Mouse (Mus musculus) heart, adult 18-20 months (tissue): ENCODE results near the gene Supv3l1. TPM values are rescaled to one million over a fixed set of nuclear protein-coding genes. Genes with fewer than 3 reads are reported as not detected.
"Not testable (repeated sequence)": the region's sequence is repeated elsewhere in the genome, so short reads cannot be mapped to it uniquely, and the experiment has no call there.

Source experiments
- DNase-seq, 2 experiments: peaks; one replicate each; pipeline ENCODE4 v3.0.0; 2021 to 2022; ENCODE audit warnings: mixed read lengths in 1 of 2
- long read RNA-seq, 2 experiments: library from polyadenylated mRNA; stranded (forward); transcript quantifications; one replicate each; pipeline ENCODE4 v2.0.0; 2021
- total RNA-seq, 2 experiments: library from RNA; stranded (reverse); gene quantifications; 2 replicates each; pipeline ENCODE4 v1.2.3; 2021

The Supv3l1 gene
- total RNA-seq = 10 to 100 TPM; 37.2 to 40.7 TPM
- long read RNA-seq, experiment 1, transcript Supv3l1-201 (15 exons, 2,604 nt) = major isoform, 23 of 42 reads
- long read RNA-seq, experiment 1, partial matches to known transcripts = 1 of 42 reads
- long read RNA-seq, experiment 1, other reads (novel, unspliced or antisense) = 17 of 42 reads
- long read RNA-seq, experiment 2, transcript Supv3l1-201 (15 exons, 2,604 nt) = major isoform, 14 of 24 reads
- long read RNA-seq, experiment 2, partial matches to known transcripts = 1 of 24 reads
- long read RNA-seq, experiment 2, other reads (novel, unspliced or antisense) = 9 of 24 reads

DNA sequence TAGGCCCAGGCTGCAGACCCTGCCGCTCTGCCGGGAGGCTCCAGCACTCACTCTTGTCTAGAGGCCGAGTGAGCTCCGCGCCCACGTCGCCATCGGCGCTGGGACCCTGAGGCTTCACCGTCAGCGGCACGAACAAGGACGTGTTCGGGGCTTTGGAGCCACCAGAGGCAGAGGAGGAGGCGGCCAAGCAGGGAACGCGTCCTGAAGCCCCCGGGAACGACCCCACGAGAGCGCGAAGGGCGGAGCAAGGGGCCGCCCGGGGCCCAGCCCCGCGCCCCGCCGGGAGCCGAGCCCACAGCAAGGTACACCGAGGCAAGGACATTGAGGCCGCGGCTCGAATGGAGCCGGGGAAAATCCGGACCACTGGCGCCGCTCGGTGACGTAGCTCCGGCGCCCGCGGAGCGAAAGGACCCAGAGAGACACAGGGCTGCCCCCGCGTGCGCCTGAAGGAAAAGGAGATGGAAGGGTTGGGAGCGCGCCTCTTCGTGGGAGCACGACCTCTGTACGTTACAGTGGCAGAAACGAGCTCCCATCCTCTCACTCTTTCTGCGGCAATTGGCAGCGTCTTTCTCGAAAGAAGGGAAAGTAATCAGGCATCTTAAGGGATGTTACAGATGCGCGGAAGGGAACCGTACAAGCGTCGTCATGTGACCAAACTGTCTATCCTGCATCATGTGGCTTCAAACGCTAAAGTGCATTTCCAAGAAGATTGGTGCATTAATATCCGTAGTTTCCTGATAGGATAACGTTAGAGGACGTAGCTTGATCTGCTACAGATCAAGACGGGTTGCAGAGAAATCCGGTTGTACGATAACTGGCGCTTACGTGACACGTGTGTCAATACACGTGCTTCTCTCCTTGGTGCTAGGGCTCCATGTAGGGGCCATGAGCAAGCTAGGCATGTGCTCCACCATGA is at the start of gene Supv3l1, which contains the start of gene 4930507D05Rik:
TSS of gene Supv3l1 (minus strand) at position 375 of the 916 bp plus-strand sequence.
TSS of gene 4930507D05Rik (plus strand) at position 126 of the 916 bp plus-strand sequence.
- peak; percentile 88 to 98 for DNase-seq

DNA sequence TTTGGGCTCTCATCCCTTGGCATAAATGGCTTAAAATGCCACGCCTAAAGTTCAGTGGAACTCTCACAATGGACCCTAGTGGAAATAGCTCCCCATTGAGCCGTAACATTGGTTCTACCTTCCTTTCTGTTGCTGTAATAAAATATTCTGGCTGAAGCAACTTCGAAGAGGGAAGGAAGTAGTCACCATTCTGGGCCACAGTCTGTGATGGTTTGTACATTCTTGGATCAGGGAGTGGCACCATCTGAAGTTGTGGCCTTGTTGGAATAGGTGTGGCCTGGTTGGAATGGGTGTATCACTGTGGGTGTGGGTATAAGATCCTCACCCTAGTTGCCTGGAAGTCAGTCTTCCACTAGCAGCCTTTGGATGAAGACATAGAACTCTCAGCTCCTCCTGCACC is 42.1 kb upstream of the Supv3l1 start:
- not testable (repeated sequence) for DNase-seq

DNA sequence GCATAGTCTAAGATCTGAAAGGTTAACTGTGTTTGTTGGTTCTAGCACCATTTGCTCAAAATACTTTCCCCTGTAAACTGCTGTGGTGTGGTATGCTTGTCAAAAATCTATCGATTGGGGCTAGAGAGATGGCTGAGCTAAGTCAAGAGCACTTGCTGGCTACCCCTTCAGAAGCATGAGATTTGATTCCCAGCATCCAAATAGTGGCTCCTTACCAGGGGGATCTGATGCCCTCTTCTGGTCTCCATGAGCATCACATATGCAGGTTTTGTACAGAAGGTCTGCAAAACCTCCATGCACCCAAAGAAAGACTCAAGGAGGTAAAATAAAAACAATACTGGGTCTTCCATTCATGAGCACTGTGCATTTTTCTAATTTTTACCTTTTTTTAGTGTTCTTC is 38.7 kb upstream of the Supv3l1 start:
- peak; percentile 61 to 72 for DNase-seq

DNA sequence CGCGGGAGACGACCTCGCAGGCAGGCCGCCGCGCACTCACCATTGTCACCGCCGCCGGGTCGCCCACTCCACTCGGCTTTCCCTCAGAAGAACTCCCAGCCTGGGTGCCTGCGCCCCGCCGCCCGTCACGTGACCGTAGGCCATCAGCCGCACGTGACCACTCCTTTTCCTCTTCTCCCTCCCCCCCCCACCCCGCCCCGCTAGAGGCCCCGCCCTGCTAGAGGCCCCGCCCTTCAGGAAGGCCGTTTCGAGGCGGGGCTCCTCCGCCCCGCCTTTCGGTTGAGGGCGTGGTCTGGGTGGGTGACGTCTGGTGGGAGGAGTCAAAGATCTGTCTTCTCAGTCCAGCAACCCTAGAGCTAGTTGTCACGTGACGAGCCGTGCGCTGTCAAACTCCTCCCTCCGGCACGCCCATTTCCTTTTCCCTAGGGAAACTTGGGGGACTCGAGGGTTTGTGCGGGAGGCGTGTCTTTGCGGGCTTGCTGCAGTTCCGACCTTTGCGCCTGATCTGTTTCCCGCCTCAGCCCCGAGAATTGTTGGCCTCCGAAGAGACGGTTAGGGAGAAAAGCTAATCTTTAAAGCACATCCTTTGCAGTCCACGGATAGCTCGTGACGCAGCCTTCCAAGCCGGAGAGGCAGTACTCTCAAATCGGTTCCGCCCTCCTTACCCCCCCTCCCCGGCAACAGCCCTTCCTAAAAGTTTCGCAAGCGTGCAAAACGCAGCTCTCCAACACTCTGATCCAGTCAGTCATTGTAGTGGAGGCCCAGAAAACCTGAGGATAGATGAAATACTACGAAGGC is 37.3 kb upstream of the Supv3l1 start, which contains the start of gene Vps26a:
TSS of gene Vps26a (minus strand) at position 188 of the 798 bp plus-strand sequence.
- DNase-seq = peak; percentile 100

DNA sequence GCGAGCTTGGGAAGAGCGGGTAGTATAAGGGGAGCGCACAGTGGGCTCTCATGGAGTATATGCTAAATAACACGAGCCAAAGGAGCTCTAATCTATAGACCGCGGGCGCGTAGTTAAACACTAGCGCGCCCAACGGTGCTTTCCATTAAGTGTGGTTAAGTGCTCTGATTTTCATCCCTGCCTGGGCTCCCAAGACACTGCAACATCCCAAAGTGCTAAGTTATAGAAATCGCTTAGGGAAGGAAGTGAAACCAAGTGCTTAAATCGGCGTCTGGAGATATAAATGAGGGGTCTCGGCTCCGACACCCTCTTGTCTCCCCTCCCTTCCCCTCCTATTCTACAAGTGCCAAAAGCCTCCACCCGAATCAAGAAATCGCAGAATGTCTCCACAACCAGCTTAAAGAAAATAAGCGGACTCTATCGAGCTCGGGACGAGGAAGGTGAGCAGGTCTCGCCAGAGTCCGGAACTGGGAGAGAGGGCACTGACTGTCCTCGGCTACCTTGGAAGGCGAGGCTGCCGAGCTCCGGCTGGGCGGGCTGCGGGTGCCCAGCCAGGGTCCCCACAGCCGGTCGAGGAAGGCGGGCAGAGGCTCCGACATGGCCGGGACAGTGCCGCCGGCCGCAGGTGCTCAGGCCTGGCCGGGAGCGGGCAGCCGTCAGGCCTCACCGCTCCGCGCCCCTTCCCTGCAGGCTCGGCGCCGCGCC is 36.5 kb upstream of the Supv3l1 start:
- peak in 1 of 2 experiments; percentile 68 for DNase-seq

DNA sequence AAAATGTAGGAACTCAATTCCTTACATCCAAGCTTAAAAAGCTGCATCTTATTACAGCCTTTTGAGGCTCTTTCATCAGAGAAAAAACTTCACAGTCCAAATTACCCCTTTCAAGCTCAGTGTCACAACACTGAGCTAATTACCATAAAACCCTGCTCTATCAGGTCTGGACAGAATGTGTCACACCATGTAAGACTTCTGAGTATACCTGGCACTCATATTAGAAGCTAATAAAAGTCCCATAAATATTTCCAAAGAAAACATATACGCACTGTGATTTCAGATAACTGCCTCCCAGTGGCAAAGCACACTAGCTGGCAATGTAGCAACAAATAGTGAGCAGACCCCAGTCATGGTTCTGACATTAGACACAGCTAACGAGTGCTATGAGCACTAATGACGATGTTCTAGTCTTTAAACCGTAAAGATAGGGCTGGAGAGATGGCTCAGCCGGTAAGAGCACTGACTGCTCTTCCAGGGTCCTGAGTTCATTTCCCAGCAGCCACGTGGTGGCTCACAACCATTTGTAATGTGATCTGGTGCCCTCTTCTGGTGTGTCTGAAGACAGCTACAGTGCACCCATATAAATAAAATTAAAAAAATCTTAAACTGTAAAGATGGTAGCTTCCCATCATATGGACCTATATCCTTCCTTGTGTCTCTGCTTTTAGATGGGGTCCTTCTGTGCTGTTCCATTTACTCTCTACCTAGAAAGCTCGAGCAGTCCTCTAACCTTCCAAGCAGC is 31.7 kb upstream of the Supv3l1 start:
- DNase-seq = no peak

DNA sequence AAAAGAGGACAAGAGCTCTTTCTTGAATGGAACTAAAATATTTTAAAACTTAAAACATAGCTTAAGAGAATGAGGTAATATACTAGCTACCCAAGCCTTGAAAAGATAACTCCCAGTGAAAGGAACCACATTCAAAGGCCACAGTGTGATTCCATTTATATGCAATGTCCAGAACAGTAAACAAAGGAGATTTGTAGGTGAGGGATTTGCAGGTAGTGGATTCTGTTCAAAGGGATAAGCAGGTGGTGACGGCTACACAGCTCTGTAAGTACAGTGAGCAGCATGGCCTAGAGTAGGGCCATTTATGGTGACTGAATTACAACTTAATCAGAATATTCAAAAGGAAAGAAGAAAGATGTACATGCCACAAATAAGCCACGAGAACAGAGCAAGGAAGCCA is 27.4 kb upstream of the Supv3l1 start:
- DNase-seq = no peak

DNA sequence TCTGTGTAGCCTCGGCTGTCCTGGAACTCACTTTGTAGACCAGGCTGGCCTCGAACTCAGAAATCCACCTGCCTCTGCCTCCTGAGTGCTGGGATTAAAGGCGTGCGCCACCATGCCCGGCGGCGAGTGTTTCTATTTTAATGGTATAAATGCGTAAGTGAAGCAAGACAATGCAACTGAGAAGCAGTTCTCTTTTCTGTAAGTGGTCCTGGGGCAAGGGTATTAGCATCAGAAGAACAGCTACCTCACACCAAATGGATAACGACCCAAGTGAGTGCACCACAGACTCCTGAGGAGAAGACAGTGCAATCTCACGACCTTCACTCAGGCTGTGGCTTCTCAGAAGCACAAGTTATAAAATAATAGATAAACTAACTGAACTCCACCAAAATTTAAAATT is 25.4 kb upstream of the Supv3l1 start:
- no peak for DNase-seq

DNA sequence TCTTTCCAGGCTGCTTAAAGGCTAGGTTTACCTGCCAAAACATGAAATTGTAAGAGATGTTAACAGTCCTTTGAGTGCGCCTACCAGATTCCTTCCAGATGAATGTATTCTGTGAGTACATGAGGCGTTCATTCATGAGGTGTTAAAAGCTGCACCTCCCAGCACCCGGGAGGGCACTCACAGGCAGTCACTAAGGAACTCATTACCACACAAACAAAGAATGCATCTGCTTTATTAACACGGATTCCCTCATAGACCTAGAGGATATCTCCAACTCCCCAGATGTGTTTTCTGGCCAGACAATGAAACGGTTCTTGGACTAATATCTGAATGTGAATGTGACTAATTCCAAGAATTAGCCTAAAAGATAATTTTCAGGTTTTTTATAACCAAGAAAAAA is 21.6 kb upstream of the Supv3l1 start:
- DNase-seq = no peak

DNA sequence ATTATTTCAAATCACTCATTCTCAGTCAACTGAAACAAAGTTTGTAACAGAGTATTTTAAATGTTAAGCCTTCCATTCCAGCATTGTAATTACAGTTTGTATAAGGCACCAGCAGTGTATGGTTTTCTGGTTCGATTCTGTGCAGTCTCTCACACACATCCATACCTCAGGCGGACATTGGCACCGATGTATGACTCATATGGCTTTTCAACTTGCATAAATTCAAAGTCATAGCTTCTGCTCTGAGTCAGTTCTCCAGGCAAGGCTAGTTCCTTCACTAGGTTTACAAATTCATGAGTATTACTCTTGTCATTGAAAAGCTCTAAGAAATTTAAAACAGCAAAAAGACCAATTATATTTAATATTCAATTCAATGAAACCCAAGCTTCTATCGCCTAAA is 20.2 kb upstream of the Supv3l1 start:
- no peak for DNase-seq

DNA sequence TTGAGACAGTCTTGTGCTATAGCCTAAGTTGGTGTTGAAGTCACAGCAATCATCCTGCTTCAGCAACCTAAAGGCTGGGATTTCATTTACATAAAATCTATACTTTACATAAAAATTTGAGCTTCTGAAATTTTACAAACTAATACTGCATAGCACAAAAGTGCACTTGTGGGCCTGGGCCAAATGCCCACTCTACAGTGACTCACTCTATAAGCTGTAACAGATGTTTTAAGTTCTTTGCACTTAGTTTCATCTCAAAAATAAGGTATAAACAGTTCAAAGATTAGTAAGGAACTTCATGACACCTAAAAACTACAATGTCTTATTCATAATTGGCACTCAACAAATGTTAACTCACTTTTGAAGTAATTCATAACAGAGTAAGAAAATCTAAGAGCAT is 11.8 kb upstream of the Supv3l1 start:
- no peak for DNase-seq

DNA sequence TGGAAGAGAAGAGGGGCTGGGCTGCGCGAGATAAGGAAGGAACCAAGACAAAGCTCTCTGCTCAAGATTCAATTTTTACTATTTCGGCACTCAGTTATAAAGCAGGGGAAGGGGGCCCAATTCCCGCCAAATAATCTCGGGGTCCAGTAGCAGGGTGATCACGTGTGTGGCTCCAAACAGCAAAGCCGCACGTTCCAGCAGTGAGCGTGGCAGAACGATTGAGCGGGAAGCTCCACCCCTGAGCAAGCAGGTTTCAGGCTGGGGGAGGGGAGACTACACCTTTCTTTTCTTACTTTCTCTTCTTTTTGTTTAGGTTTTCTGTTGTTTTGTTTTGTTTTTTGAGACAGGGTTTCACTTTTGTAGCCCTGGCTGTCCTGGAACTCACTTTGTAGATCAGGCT is 2.5 kb upstream of the Supv3l1 start:
- DNase-seq = not testable (repeated sequence)

DNA sequence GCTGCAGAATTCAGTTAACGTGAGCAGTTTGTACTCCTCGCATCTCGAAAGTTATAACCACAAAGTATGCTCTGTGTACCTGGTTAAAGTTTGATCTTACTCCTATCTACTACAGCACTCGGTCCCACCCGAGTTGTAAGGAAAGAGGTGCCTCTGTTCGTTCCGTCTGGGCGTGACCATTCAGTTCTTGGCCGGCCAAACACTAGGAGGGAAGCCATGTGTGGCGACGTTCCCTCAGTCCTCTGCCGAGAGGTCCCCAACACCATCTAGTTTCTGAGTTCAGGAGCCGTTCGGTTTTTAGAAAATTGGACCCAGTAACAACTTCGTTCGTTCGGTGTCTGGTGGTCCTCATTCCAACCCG is 722 bp upstream of the Supv3l1 start:
- DNase-seq = no peak

DNA sequence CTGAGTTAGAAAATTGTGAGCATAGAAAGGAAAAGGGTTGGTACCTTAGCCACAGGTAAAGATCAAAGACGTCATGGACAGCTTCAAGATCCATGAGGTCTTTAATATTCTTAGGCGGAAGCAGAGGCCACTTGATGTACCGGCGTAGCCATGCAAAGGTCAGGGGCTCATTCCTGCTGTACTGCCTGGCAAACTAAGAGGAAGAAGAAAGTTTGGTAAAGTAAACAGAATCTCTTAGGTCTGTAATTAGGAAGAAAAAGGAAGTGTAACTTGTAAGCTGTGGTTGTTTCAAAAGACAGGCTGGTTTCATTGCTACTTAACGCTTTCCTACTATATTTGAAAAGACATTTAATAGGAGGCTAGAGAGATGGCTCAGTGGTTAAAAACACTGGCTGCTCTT is 19.1 kb downstream of the Supv3l1 start:
- DNase-seq = no peak

DNA sequence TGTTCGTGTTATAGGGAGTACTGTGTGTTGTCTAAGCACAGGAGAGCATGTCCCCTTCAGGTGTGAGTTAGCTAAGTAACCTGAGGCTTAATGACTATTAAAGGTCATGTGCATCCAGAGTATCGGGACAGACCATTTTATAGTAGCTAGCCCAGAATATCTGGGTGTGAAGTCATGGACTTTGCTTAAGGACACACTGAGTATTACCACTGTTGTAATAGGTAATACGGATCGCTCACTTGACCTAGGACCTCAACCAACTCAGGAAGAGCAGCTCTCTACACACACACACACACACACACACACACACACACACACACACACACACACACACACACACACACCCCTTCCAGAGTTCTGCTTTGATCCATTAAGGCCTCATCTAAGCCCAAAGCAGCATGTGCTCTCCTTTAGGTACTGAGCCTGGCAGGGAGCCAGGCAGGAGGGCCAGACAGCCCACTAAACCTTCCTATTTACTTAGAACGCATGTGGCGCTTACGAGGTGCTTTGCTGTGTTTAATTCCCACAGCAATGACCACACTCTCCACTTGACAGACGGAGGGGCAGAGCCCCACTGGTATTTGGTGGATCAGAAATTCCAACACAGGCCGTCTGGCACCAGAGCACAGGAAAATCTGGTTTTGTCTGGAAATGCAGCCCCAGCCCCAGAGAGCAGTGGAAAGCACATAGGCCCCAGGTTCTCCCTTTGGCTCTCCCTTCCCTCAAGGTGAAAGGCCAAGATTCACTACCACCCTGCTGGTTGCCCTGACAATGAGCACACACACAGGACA is 24.3 kb downstream of the Supv3l1 start:
- DNase-seq = no peak

DNA sequence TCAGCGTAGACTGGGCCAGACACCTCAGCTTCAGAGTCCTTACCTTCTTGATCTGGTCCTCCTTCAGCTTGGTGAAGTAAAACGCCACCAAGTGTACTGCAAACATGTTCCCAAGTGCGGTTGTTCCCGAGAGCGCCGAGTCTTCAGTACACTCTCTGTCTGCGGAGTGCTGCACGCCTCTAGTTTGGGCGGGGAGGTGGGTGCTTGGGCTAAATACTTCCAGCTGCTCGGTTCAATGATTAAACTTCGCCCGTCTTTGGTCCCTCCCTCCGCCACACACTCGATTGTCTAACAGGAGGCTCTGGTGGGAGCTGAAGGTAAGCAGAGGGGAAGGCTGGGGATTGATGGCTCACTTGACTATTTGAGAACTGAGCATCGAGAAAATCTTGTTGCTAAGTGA is 27.3 kb downstream of the Supv3l1 start, which contains the start of gene Hkdc1:
TSS of gene Hkdc1 (minus strand) at position 237 of the 400 bp plus-strand sequence.
- DNase-seq = no peak

DNA sequence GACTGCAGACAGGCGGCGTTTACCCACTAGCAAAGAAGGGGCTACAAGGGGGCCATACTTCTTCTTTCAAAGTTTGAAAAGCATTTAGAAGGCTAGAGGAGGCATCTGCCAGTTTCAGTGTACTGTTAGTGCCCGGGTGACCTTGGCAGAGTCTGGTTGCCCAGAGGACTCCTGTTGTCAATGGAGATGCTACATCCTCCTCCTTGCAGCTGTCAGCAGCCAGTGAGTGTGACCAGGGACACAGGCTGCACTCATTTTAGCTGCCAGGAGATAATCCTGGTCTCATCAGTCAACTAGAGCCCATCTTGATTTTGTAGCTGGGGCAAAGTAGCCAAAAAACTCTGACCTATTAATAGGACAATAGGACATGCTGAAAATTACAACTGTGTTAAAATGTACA is 28.4 kb downstream of the Supv3l1 start:
- peak in 1 of 2 experiments; percentile 19 for DNase-seq

DNA sequence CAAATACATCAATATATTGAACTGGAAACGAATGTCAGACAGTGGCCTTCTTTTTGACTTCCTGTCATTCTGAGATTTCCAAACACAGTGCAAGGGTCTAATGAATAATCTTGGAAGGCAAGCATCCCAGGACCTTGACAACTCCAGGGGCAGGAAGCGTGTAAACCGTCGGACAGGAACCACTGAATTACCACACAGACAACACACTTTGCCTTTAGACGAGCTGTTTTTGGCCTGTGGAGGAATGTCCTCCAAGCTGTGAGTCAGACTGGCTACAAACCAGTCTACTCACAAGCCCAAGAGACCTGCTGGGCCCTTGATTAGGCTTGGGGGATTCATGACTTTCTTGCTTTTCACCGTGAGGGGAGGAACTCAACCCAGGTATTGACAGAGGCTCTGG is 29.1 kb downstream of the Supv3l1 start:
- no peak for DNase-seq

DNA sequence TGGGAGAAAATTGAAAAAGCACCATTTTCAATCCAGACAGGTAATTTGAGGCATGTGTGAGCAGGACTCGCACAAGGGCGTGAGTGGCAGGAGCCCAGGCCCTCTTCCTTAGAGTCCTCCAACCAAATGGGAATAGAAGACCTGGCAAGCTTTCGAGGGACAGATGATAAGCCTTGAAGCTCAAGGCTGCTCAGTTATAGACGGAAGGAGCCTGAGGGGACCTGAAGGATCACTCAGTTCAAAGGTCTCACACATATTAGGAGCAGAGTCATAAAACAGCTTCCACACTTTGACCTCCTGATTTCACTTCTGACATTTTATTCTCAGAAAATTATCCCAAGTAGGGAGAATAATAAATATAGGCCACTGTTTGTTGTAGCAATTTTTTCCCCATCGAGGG is 30.1 kb downstream of the Supv3l1 start:
- DNase-seq = no peak

DNA sequence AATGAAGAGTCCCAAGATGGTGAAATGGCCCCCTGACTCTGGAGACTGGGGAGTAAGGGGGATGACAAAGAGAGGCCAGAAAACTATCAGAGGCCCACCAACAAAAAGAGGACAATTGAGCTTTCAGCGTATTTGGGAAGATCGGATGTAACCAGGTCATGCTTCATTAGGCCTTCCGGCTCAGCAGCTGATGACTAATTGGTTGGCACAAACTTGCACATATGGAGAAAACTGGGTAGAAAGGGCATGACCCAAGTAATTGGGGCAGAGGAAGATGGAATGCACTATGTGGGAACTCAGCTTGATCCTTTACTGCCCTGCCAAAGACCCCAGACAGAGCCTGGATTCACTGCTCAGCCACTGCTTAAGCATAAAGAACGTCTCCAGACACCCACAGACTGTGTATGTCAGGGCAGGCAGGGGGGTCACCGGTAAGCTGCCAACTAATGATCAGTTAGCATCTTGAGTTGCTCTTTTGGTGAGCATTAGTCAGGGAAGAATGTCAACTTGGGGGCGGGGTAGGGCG is 30.6 kb downstream of the Supv3l1 start:
- no peak for DNase-seq
